Mouse (Mus musculus): ENCODE data around the gene Psmc4. TPM values are rescaled to one million over a fixed set of nuclear protein-coding genes. Genes with fewer than 3 reads are reported as not detected.

Psmc4 gene
- 100 to 1,000 TPM; 128 to 130 TPM for total RNA-seq (2021)
- long read RNA-seq, experiment 1, transcript Psmc4-201 (11 exons, 1,440 nt) = major isoform, 192 of 230 reads
- long read RNA-seq, experiment 1, partial matches to known transcripts = 15 of 230 reads
- long read RNA-seq, experiment 1, other reads (novel, unspliced or antisense) = 23 of 230 reads
- long read RNA-seq, experiment 2, transcript Psmc4-201 (11 exons, 1,440 nt) = major isoform, 151 of 179 reads
- long read RNA-seq, experiment 2, partial matches to known transcripts = 8 of 179 reads
- long read RNA-seq, experiment 2, other reads (novel, unspliced or antisense) = 20 of 179 reads

GRCm38 (mm10) chr7:28049476-28050409, at the start of gene Psmc4:
Psmc4 (minus strand) TSS chr7:28050101.
- peak; percentile 99 for DNase-seq (ENCODE audit: low spot score in 2 of 2)
- intact Hi-C loops (cut with DNase I) = loop anchor here (2.0 to 5.0 kb wide), 4 partner anchors 53 to 253 kb away; partner anchors contain the start of genes Dll3 and Fbl

DNA sequence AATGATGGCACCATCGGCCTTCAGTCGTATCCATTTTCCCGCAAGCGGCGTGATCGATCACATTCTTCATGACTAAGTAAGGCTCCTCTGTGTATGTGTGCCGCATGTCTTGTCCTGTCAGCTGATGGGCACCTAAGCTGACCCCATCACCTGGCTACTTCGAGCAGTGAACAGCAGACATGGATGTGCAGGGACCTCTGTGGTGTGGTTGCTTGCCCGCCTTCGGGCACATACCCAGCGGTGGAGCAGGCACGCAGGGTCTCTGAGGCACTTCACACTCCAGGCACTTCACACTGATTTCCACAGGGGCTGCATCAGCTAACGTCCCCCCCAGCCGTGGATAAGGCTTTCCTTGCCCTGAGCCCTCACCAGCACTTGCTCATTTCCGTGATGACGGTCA, 49.2 kb upstream of the Psmc4 start:
- DNase-seq (ENCODE audit: low spot score in 2 of 2) = no peak
- intact Hi-C loops (cut with DNase I) = no loop called here

DNA sequence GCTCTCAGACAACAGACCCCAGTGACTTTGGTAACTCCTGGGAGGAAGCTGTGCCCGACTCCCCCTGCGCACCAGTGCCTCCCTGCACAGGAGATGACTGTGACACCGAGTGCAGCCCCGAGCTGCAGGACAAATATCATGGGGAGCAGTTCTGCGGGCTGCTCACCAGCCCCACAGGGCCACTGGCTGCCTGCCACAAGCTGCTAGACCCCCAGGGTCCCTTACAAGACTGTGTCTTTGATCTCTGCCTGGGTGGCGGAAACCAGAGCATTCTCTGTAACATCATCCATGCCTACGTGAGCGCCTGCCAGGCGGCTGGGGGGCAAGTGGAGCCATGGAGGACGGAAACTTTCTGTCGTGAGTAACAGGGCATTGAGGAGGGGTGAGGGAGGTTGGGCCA, 43.6 kb upstream of the Psmc4 start:
- intact Hi-C loops (cut with DNase I) = no loop called here
- no peak for DNase-seq (ENCODE audit: low spot score in 2 of 2)

DNA sequence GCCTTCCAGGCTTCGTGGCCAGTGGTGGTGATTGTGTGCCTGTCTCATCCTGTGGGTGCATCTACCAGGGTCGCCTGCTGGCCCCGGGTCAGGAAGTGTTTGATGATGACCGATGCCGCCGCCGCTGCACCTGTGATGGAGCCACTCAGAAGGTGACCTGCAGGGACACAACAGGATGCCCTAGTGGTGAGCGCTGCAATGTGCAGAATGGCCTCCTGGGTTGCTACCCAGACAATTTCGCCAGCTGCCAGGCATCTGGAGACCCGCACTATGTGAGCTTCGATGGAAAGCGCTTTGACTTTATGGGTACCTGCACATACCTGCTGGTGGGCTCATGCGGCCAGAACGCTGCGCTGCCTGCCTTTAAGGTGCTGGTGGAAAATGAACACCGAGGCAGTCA, 36.3 kb upstream of the Psmc4 start:
- intact Hi-C loops (cut with DNase I) = no loop called here
- DNase-seq (ENCODE audit: low spot score in 2 of 2) = no peak

- DNase-seq (ENCODE audit: low spot score in 2 of 2) = peak; percentile 6 to 62
- intact Hi-C loops (cut with DNase I) = no loop called here
Measured at GRCm38 (mm10) chr7:28084215-28084614, 34.3 kb upstream of the Psmc4 start.

- DNase-seq (ENCODE audit: low spot score in 2 of 2) = no peak
- intact Hi-C loops (cut with DNase I) = no loop called here
Measured at GRCm38 (mm10) chr7:28070531-28071298, 20.8 kb upstream of the Psmc4 start, which contains the start of gene Fcgbp. Fcgbp (plus strand) TSS chr7:28071236.

DNA sequence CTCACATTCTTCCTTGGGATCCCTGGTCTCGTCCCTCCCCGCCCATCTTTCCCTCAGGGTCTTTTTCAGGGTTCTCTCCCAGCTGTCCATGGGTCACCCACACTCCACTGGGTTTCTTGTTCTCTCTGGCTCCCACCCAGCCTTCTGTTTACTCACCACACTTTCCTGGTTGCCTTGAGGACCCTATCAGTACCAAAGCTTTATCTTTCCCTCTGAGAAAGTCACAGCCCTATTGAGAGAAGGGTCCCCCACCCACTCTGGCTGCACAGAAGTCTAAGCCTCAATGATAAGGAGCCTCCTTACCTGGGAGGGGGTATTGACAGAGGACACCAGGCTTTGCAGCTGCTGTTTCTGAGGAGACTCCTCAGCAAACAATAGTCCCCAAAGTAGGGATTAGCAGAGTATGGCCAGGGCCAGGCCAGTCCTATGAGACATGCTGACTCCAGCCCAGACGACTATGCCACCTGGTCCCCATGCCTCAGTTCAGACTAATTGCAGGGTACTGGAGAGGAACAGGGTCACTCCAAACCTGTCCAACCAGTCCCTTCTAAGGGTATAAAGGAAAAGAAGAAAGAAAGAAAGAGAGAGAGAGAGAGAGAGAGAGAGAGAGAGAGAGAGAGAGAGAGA, 19.8 kb upstream of the Psmc4 start:
- intact Hi-C loops (cut with DNase I) = no loop called here
- DNase-seq (ENCODE audit: low spot score in 2 of 2) = no peak

DNA sequence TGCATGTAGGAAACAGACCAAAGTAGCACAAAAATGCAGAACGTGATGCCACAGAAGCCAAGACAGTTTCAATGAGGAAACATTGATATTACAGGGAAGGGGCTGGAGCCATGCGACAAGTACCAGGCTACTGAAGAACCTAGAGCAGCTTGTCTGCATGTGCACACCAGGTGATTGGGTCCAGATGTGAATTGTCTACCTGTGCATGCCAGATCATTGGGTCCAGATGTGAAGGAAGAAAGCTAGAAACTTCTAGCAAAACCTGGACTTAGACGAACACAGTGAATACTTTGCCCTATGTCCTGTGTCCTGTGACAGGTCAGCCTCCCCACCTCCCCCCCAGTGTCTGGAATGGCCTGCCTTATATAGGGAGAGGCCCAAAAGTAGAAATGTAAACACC, 18.8 kb upstream of the Psmc4 start:
- no peak for DNase-seq (ENCODE audit: low spot score in 2 of 2)
- intact Hi-C loops (cut with DNase I) = no loop called here

- intact Hi-C loops (cut with DNase I) = no loop called here
- DNase-seq (ENCODE audit: low spot score in 2 of 2) = no peak
Measured at GRCm38 (mm10) chr7:28059972-28060371, 10.1 kb upstream of the Psmc4 start.

- intact Hi-C loops (cut with DNase I) = loop anchor here (5.0 kb wide), 3 partner anchors 49 to 249 kb away; partner anchors contain the start of gene Dll3
- no peak for DNase-seq (ENCODE audit: low spot score in 2 of 2)
Measured at GRCm38 (mm10) chr7:28053046-28053930, 3.4 kb upstream of the Psmc4 start.

DNA sequence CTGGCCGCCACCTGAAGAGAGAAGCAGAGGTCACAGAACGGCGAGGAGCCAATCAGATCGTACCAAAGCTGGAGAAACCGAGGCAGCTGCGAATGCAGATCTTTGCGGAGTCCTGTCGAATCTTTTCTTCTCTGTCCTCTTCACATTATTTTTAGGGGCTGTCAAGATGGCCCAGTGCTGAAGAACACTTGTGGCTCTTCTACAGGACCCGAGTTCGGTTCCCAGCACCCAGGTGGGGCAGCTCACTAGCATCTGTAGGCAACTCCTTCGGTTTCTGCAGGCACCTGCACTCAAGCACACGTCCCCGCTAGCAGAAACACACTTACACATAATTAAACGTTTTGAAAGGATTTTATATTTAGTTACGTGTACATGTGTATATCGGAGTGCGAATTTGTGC, 683 bp upstream of the Psmc4 start:
- intact Hi-C loops (cut with DNase I) = loop anchor here (2.0 to 5.0 kb wide), 4 partner anchors 52 to 252 kb away; partner anchors contain the start of genes Dll3 and Fbl
- DNase-seq (ENCODE audit: low spot score in 2 of 2) = no peak

GRCm38 (mm10) chr7:28044524-28044923, 5.4 kb downstream of the Psmc4 start:
- no peak for DNase-seq (ENCODE audit: low spot score in 2 of 2)
- intact Hi-C loops (cut with DNase I) = no loop called here

- intact Hi-C loops (cut with DNase I) = no loop called here
- no peak for DNase-seq (ENCODE audit: low spot score in 2 of 2)
Measured at GRCm38 (mm10) chr7:28014445-28014810, 35.5 kb downstream of the Psmc4 start.

- peak; percentile 63 to 80 for DNase-seq (ENCODE audit: low spot score in 2 of 2)
- intact Hi-C loops (cut with DNase I) = no loop called here
Measured at GRCm38 (mm10) chr7:28013549-28014444, 36.1 kb downstream of the Psmc4 start, which contains the start of gene Zfp850. Zfp850 (minus strand) TSS chr7:28014115.

- intact Hi-C loops (cut with DNase I) = no loop called here
- DNase-seq (ENCODE audit: low spot score in 2 of 2) = peak; percentile 17 to 20
Measured at GRCm38 (mm10) chr7:28010271-28010670, 39.6 kb downstream of the Psmc4 start.
